Mouse (Mus musculus): ENCODE data around the gene Zbed3. TPM values are rescaled to one million over a fixed set of nuclear protein-coding genes. Genes with fewer than 3 reads are reported as not detected.

The Zbed3 gene
- polyA plus RNA-seq, 1 experiment from 2014 or later = 48.5 TPM

- Histone ChIP-seq H3K27ac (ENCODE audit: low read depth, low read length) (peak overlapping the region; percentile 33; the same call in 1 of the 2 replicates), H3K4me1 (ENCODE audit: control insufficient read depth, insufficient read depth, low read length) (peaks cover 20% of the 10 kb centered on the region), H3K9me3 (ENCODE audit: control insufficient read depth, low read length) (no peaks in the 10 kb centered on the region), H3K4me2 (peak overlapping the region; percentile 74), H3K4me3 (ENCODE audit: low read depth, low read length) (peak overlapping the region; percentile 65), H3K36me3 (ENCODE audit: control insufficient read depth, insufficient read depth, low read length) (no peaks in the 10 kb centered on the region), H3K9ac (ENCODE audit: low read length) (peak overlapping the region; percentile 96), H3K27me3 (ENCODE audit: control insufficient read depth, insufficient read depth, low read length) (no peaks in the 10 kb centered on the region)
- ATAC-seq (ENCODE audit: low FRiP score) (peak; percentile 27; the same call in 1 of the 2 replicates), DNase-seq (ENCODE audit: low spot score, missing footprints) (no peak)
- WGBS = 5% methylated on average over 5 of the region's 5 CpGs
Observed at GRCm38 (mm10) chr13:95327345-95327741, 3.9 kb downstream of the Zbed3 start.

DNA sequence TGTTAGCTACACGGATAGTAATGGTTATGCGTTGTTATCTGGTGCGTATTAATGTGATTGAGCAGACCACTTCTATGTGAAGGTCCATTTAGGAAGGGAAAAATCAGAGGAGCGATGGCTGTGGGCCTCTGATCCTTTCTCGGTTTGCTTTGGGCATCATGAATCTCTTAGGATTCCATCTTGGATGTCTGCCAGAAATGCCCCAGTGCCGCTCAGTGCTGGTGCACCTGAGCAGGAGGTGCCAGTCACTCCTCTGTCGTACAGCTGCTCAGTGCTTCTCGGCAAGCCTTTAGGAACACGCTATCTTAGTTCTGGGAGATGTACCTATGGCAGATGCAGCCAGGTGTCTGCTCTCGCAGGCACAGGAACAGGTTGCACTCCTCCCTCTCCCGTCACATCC is 5.4 kb downstream of the Zbed3 start:
- no peaks in the 10 kb centered on the region for H3K9me3 ChIP-seq (ENCODE audit: control insufficient read depth, low read length)
- no peak overlapping the region for H3K9ac ChIP-seq (ENCODE audit: low read length)
- WGBS = 92% methylated on average over 11 of the region's 11 CpGs

GRCm38 (mm10) chr13:95330507-95330906 is 7.1 kb downstream of the Zbed3 start:
- no peaks in the 10 kb centered on the region for H3K27me3 ChIP-seq (ENCODE audit: control insufficient read depth, insufficient read depth, low read length)
- peaks cover 3% of the 10 kb centered on the region; the same call in 1 of the 2 replicates for H3K9me3 ChIP-seq (ENCODE audit: control insufficient read depth, low read length)
- peak; percentile 45 for DNase-seq (ENCODE audit: low spot score, missing footprints)

More for the DNA sequence above, 5.4 kb downstream of the Zbed3 start:
- Histone ChIP-seq H3K4me3 (ENCODE audit: low read depth, low read length) (no peak overlapping the region), H3K27me3 (ENCODE audit: control insufficient read depth, insufficient read depth, low read length) (no peaks in the 10 kb centered on the region), H3K27ac (ENCODE audit: low read depth, low read length) (no peak overlapping the region), H3K4me1 (ENCODE audit: control insufficient read depth, insufficient read depth, low read length) (peaks cover 20% of the 10 kb centered on the region), H3K36me3 (ENCODE audit: control insufficient read depth, insufficient read depth, low read length) (no peaks in the 10 kb centered on the region), H3K4me2 (no peak overlapping the region)
- DNase-seq (ENCODE audit: low spot score, missing footprints) (peak; percentile 69), ATAC-seq (ENCODE audit: low FRiP score) (no peak)

GRCm38 (mm10) chr13:95332086-95332899 is 8.9 kb downstream of the Zbed3 start:
- no peak overlapping the region for H3K4me3 ChIP-seq (ENCODE audit: low read depth, low read length)
- H3K9ac ChIP-seq (ENCODE audit: low read length) = no peak overlapping the region
- peaks cover 3% of the 10 kb centered on the region; the same call in 1 of the 2 replicates for H3K9me3 ChIP-seq (ENCODE audit: control insufficient read depth, low read length)
- H3K4me2 ChIP-seq = no peak overlapping the region
- no peak overlapping the region for H3K27ac ChIP-seq (ENCODE audit: low read depth, low read length)
- H3K36me3 ChIP-seq (ENCODE audit: control insufficient read depth, insufficient read depth, low read length) = peaks cover 9% of the 10 kb centered on the region; the same call in 1 of the 2 replicates
- DNase-seq (ENCODE audit: low spot score, missing footprints) (peak; percentile 82), ATAC-seq (ENCODE audit: low FRiP score) (peak; percentile 39; the same call in 1 of the 2 replicates)
- 83% methylated on average over 11 of the region's 11 CpGs for WGBS
- H3K27me3 ChIP-seq (ENCODE audit: control insufficient read depth, insufficient read depth, low read length) = no peaks in the 10 kb centered on the region
- peaks cover 6% of the 10 kb centered on the region for H3K4me1 ChIP-seq (ENCODE audit: control insufficient read depth, insufficient read depth, low read length)

More at GRCm38 (mm10) chr13:95330507-95330906, 7.1 kb downstream of the Zbed3 start:
- no peak overlapping the region for H3K9ac ChIP-seq (ENCODE audit: low read length)
- H3K4me2 ChIP-seq = no peak overlapping the region
- no peaks in the 10 kb centered on the region for H3K36me3 ChIP-seq (ENCODE audit: control insufficient read depth, insufficient read depth, low read length)
- H3K4me1 ChIP-seq (ENCODE audit: control insufficient read depth, insufficient read depth, low read length) = peaks cover 20% of the 10 kb centered on the region
- WGBS = 55% methylated on average over 11 of the region's 11 CpGs
- no peak for ATAC-seq (ENCODE audit: low FRiP score)
- no peak overlapping the region for H3K4me3 ChIP-seq (ENCODE audit: low read depth, low read length)
- H3K27ac ChIP-seq (ENCODE audit: low read depth, low read length) = no peak overlapping the region

GRCm38 (mm10) chr13:95336122-95336677 is 12.8 kb downstream of the Zbed3 start:
- Histone ChIP-seq H3K9me3 (ENCODE audit: control insufficient read depth, low read length) (peaks cover 3% of the 10 kb centered on the region; the same call in 1 of the 2 replicates), H3K27ac (ENCODE audit: low read depth, low read length) (no peak overlapping the region), H3K9ac (ENCODE audit: low read length) (no peak overlapping the region), H3K4me1 (ENCODE audit: control insufficient read depth, insufficient read depth, low read length) (no peaks in the 10 kb centered on the region), H3K4me3 (ENCODE audit: low read depth, low read length) (no peak overlapping the region), H3K36me3 (ENCODE audit: control insufficient read depth, insufficient read depth, low read length) (peaks cover 9% of the 10 kb centered on the region; the same call in 1 of the 2 replicates), H3K27me3 (ENCODE audit: control insufficient read depth, insufficient read depth, low read length) (no peaks in the 10 kb centered on the region), H3K4me2 (no peak overlapping the region)
- 60% methylated on average over 40 of the region's 40 CpGs for WGBS
- ATAC-seq (ENCODE audit: low FRiP score) = 0 out of 2 replicates have a peak, but pooled peaks have one; percentile 44
- DNase-seq (ENCODE audit: low spot score, missing footprints) = peak; percentile 83

DNA sequence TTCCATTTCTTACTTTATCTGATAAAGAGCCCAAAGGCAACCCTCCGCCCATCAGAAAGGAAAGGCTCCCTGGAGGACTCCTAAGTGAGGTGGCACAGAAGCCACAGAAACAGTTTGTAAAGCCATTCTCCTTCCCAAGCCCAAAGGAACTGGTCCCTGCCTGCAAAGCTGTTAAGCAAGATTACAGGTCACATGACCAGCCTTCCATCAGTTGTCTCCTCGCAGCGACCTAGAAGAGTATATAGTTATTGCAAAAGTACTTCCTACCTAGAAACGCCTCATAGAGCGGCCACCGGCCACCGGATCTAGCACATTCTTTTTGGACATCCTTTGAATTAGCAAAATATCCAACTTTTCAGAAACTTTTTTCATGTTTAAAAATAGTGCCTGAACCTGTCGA is 20.1 kb downstream of the Zbed3 start:
- H3K27me3 ChIP-seq (ENCODE audit: control insufficient read depth, insufficient read depth, low read length) = no peaks in the 10 kb centered on the region
- no peak overlapping the region for H3K4me2 ChIP-seq
- WGBS = 89% methylated on average over 8 of the region's 8 CpGs
- H3K4me3 ChIP-seq (ENCODE audit: low read depth, low read length) = no peak overlapping the region
- no peaks in the 10 kb centered on the region for H3K36me3 ChIP-seq (ENCODE audit: control insufficient read depth, insufficient read depth, low read length)
- no peak overlapping the region for H3K27ac ChIP-seq (ENCODE audit: low read depth, low read length)
- no peak overlapping the region for H3K9ac ChIP-seq (ENCODE audit: low read length)
- DNase-seq (ENCODE audit: low spot score, missing footprints) (no peak), ATAC-seq (ENCODE audit: low FRiP score) (no peak)
- H3K9me3 ChIP-seq (ENCODE audit: control insufficient read depth, low read length) = no peaks in the 10 kb centered on the region
- H3K4me1 ChIP-seq (ENCODE audit: control insufficient read depth, insufficient read depth, low read length) = no peaks in the 10 kb centered on the region

DNA sequence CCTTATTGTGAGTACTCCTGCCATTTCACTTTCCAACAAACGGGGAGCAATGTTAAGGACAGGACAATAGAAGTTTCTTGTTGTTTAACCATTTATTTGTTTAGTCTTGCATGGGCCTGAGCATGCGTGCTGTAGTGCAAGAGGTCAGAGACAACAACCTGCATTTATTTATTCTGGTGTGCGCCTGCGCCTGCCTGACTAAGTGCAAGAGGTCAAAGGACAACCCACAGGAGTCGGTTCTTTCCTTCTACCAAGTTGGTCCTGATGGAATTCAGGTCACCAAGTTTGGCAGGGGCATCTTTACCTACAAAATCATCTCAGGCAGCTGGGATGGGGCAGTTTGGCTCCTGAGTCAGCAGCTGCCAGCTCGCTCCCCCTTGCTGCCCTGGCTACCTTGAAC is 22.5 kb downstream of the Zbed3 start:
- H3K36me3 ChIP-seq (ENCODE audit: control insufficient read depth, insufficient read depth, low read length) = no peaks in the 10 kb centered on the region
- H3K27ac ChIP-seq (ENCODE audit: low read depth, low read length) = no peak overlapping the region
- DNase-seq (ENCODE audit: low spot score, missing footprints) (no peak), ATAC-seq (ENCODE audit: low FRiP score) (no peak)
- 76% methylated on average over 6 of the region's 6 CpGs for WGBS
- H3K27me3 ChIP-seq (ENCODE audit: control insufficient read depth, insufficient read depth, low read length) = no peaks in the 10 kb centered on the region
- no peak overlapping the region for H3K9ac ChIP-seq (ENCODE audit: low read length)
- no peak overlapping the region for H3K4me3 ChIP-seq (ENCODE audit: low read depth, low read length)
- H3K9me3 ChIP-seq (ENCODE audit: control insufficient read depth, low read length) = no peaks in the 10 kb centered on the region
- H3K4me1 ChIP-seq (ENCODE audit: control insufficient read depth, insufficient read depth, low read length) = no peaks in the 10 kb centered on the region
- no peak overlapping the region for H3K4me2 ChIP-seq

- H3K4me1 ChIP-seq (ENCODE audit: control insufficient read depth, insufficient read depth, low read length) = no peaks in the 10 kb centered on the region
- no peaks in the 10 kb centered on the region for H3K27me3 ChIP-seq (ENCODE audit: control insufficient read depth, insufficient read depth, low read length)
- H3K9me3 ChIP-seq (ENCODE audit: control insufficient read depth, low read length) = no peaks in the 10 kb centered on the region
- H3K4me3 ChIP-seq (ENCODE audit: low read depth, low read length) = no peak overlapping the region
- ATAC-seq (ENCODE audit: low FRiP score) (peak; percentile 71), DNase-seq (ENCODE audit: low spot score, missing footprints) (peak; percentile 91)
- WGBS = 40% methylated on average over 8 of the region's 8 CpGs
- H3K27ac ChIP-seq (ENCODE audit: low read depth, low read length) = no peak overlapping the region
- no peak overlapping the region for H3K4me2 ChIP-seq
- no peak overlapping the region for H3K9ac ChIP-seq (ENCODE audit: low read length)
- peaks cover 9% of the 10 kb centered on the region for H3K36me3 ChIP-seq (ENCODE audit: control insufficient read depth, insufficient read depth, low read length)
Observed at GRCm38 (mm10) chr13:95347018-95347696, 23.7 kb downstream of the Zbed3 start.

Data from midbrain, embryonic 11.5 days (tissue).